Mouse (Mus musculus) kidney, embryonic 14.5 days (tissue): ENCODE results near the gene Celf3. TPM values are rescaled to one million over a fixed set of nuclear protein-coding genes. Genes with fewer than 3 reads are reported as not detected.

Source experiments
- ATAC-seq: fragments of 200-750 bp; cut with Nextera tagmentation; 2 replicates; pipeline ENCODE4 v1.8.0; 2017; ENCODE audit warnings: moderate number of reproducible peaks, mild to moderate bottlenecking, moderate TSS enrichment, moderate library complexity; ENCODE audit not compliant: low FRiP score, low TSS enrichment
- H3K27ac ChIP-seq: fragments of 300-500 bp; sonication (generic); 2 replicates; pipeline ENCODE4 v1.5.1; 2014; ENCODE audit warnings: low read depth, mild to moderate bottlenecking, low read length, moderate library complexity, mixed read lengths
- H3K27me3 ChIP-seq: fragments of 300-500 bp; sonication (generic); 2 replicates; pipeline ENCODE4 v1.6.1; 2014; ENCODE audit warnings: mild to moderate bottlenecking, low read length; ENCODE audit not compliant: control insufficient read depth, insufficient read depth
- H3K36me3 ChIP-seq: fragments of 300-500 bp; sonication (generic); 2 replicates; pipeline ENCODE4 v1.6.1; 2014; ENCODE audit warnings: low read length, mixed read lengths; ENCODE audit not compliant: control insufficient read depth, insufficient read depth
- H3K4me1 ChIP-seq: fragments of 300-500 bp; sonication (generic); 2 replicates; pipeline ENCODE4 v1.6.1; 2014; ENCODE audit warnings: low read length, mixed read lengths; ENCODE audit not compliant: control insufficient read depth, insufficient read depth
- H3K4me2 ChIP-seq: fragments of 300-500 bp; sonication (generic); replicated peaks from 2 replicates; pipeline ENCODE4 v1.6.1; 2014; ENCODE audit warnings: low read depth, mild to moderate bottlenecking, low read length
- H3K4me3 ChIP-seq: fragments of 300-500 bp; sonication (generic); 2 replicates; pipeline ENCODE4 v1.5.1; 2014; ENCODE audit warnings: mild to moderate bottlenecking, low read length
- H3K9ac ChIP-seq: fragments of 300-500 bp; sonication (generic); 2 replicates; pipeline ENCODE4 v1.6.1; 2014; ENCODE audit warnings: low read depth, mild to moderate bottlenecking, low read length, moderate library complexity
- H3K9me3 ChIP-seq: fragments of 300-500 bp; sonication (generic); 2 replicates; pipeline ENCODE4 v1.6.1; 2016; ENCODE audit warnings: low read length; ENCODE audit not compliant: control insufficient read depth
- WGBS: fragments of 180-500 bp; shearing (Covaris S2); extraction: QIAGEN DNeasy Blood & Tissue Kit; methylation state at CpG from one replicate; pipeline ENCODE4 v1.1.7; 2014; 5-methylcytosine and 5-hydroxymethylcytosine counted together
- polyA plus RNA-seq: library from polyadenylated mRNA; unstranded; fragments of >200 nt; fragmentation: Nextera tagmentation; extraction: Ambion mirVana; gene quantifications from 2 replicates; pipeline ENCODE4 v1.2.1, GENCODE M21; 2014

Gene Celf3
- polyA plus RNA-seq, 1 experiment from 2014 or later = 0.34 TPM

DNA sequence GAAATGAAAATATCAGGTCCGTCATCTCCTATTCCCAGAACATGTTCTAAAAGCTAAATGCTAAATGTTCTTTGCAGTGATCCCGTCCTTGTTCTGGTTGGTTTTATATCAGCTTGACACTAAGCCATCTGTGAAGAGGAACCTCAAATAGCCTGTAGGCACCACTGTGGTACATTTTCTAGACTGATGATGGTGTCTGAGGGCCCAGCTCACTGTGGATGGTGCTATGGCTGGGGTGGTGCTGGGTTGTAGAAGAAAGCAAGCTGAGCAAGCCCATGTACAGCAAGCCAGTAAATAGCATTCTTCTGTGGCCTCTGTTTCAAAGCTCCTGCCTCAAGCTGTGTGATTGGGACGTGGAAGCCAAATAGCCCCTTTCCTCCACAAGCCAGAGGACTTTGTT lies 21.0 kb upstream of the Celf3 start:
- Histone ChIP-seq H3K27me3 (no peaks in the 10 kb centered on the region), H3K9ac (no peak overlapping the region), H3K36me3 (no peaks in the 10 kb centered on the region), H3K9me3 (no peaks in the 10 kb centered on the region), H3K4me3 (no peak overlapping the region; the same call in 1 of the 2 replicates), H3K4me2 (peak overlapping the region; percentile 44), H3K27ac (no peak overlapping the region), H3K4me1 (no peaks in the 10 kb centered on the region)
- ATAC-seq = no peak
- WGBS = 77% methylated on average over 3 of the region's 3 CpGs

DNA sequence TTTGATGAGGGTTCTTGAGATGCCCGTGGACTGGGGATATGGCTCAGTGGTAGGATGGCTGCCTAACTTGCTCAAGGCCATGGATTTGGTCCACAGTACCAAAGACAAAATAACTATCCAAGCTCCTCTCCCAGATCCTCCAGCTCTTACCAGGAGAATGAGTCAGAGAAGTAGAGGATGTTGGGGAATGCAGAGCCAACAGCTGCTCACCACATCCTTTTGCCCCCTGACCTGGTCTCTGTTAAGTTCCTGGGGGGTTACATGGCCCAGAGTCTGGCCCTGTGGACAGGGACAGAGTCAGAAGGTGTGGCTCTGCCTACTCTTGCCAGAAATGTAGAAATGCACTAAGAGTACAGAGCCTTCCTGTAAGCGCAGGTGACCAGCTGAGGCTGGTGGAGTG lies 18.3 kb upstream of the Celf3 start:
- WGBS = 91% methylated on average over 2 of the region's 2 CpGs
- Histone ChIP-seq H3K36me3 (no peaks in the 10 kb centered on the region), H3K9ac (no peak overlapping the region), H3K27ac (no peak overlapping the region), H3K27me3 (no peaks in the 10 kb centered on the region), H3K4me2 (no peak overlapping the region), H3K4me1 (no peaks in the 10 kb centered on the region), H3K4me3 (no peak overlapping the region), H3K9me3 (no peaks in the 10 kb centered on the region)
- no peak for ATAC-seq

DNA sequence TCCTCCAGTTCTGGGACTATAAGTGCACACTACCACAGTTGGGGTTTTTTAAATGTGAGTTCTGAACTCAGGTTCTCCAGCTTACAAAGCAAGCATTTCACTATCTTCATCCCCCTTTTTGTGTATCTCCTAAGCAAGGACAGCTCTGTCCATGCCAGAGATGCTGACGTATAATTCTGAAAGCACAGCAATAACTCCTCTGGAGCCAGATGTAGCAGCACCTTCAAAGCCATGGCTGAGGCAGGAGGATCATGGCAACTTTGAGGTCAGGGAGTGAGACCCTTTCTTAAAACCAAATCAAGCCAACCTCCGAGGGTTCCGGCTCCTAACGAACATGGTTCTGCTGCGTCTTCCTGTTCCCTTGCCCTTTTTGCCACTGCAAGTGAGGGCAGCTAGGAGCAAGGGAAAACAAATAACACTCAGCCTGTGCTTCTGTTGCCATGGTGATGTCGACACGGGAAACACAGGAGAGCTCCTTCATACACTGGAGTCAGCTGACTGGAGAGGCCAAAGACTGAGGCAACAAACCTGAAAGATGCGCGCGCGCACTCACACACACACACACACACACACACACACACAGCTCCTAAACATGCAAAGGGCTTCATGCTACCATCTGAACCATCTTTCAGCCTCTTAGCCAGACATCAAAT lies 14.0 kb upstream of the Celf3 start:
- no peaks in the 10 kb centered on the region for H3K36me3 ChIP-seq
- no peak overlapping the region for H3K4me2 ChIP-seq
- H3K4me3 ChIP-seq = no peak overlapping the region
- H3K27me3 ChIP-seq = no peaks in the 10 kb centered on the region
- H3K9ac ChIP-seq = no peak overlapping the region
- H3K9me3 ChIP-seq = no peaks in the 10 kb centered on the region
- 50% methylated on average over 11 of the region's 11 CpGs for WGBS
- no peak for ATAC-seq
- no peaks in the 10 kb centered on the region for H3K4me1 ChIP-seq
- no peak overlapping the region for H3K27ac ChIP-seq

DNA sequence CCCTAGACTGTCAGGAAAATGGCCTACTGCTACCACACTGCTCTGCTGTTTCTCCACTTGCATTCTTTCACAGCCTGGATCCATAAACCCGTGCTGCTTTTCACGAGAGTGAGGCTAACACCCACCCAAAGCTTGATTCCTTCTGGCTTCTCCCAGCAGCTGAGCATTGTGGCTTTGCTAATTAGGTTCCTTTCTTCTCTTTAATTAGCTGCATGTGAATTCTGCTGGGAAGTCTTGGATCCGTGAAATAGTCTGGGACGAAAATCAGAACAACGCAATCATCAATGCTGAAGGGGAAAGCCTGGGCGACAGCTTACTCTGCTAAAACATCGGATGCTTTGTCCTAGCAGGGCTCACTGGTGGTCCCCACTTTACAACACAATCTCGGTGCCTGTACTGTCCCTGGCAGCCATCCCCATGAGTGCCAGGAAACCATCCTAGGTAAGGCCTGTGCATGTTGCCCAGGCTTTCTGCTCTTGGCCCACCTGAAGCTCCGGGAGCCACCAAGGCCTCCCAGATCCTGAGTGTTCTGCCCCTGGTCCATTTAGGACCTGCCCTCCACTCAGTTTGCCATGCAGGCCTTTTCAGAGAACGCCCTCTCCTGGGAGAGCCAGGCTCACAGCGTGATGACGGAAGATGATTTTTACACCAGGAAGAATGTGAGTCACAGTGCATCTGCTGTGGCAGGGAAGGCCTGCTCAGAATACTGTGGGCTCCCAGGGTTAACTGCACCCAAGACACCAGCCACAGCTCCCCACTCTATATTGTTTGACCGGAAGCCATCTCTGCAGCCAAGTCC lies 12.3 kb upstream of the Celf3 start:
- Histone ChIP-seq H3K36me3 (no peaks in the 10 kb centered on the region), H3K9ac (no peak overlapping the region), H3K9me3 (no peaks in the 10 kb centered on the region), H3K27me3 (no peaks in the 10 kb centered on the region), H3K4me3 (no peak overlapping the region), H3K4me1 (no peaks in the 10 kb centered on the region), H3K4me2 (no peak overlapping the region), H3K27ac (no peak overlapping the region)
- ATAC-seq = no peak
- 63% methylated on average over 13 of the region's 13 CpGs for WGBS

DNA sequence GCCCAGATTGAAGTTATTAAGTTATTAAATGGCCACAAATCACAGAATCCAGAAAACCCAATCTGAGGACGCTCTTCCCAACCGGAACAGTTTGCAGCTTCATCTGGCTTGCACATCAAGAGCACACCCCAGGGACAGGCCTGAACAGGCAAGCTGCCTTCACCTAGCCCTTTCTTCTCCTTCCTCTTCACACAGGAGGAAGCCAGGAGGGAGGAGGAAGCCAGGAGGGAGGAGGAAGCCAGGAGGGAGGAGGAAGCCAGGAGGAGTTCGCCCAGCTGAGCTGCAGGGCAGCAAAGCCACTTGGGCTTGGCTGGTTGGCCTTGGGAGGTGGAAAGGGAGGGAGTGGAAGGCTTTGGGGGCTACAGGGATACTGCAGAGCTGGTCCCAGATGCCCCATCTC lies 9.2 kb upstream of the Celf3 start:
- Histone ChIP-seq H3K27ac (no peak overlapping the region), H3K4me1 (no peaks in the 10 kb centered on the region), H3K36me3 (no peaks in the 10 kb centered on the region), H3K9me3 (no peaks in the 10 kb centered on the region), H3K27me3 (no peaks in the 10 kb centered on the region), H3K4me3 (no peak overlapping the region), H3K4me2 (no peak overlapping the region), H3K9ac (no peak overlapping the region)
- no peak for ATAC-seq
- 49% methylated on average over 3 of the region's 3 CpGs for WGBS

DNA sequence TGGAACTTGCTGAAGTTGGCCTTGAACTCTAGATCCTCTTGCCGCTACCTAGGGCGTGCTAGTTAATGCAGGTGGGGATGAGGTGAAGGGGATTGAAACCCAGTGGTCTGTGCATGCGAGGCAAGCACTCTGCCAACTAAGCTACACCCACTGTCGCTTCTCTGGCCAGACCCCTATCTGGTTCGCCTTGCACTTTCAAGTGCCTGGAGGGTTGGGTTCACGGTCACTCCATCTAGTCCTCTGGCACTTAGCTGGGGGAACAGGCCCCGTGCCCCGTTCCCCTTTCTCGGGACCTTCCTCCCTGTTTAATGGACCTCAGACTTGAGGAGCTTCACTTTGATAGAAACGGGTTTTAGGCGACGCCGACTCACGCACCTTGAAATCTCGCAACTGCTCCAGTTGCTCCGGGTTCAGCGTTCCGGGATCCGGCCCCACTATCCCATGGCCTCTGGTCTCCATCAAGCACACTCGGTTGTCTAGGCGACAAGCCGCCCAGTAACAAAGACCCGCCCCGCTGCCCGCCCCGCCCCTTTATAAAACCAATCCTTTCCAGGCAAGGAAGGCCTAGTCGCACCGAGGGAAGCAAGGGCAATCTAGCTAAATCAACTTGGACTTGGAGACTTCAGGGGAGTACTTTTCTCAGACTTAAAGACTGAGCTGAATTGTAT lies 5.5 kb upstream of the Celf3 start:
- H3K4me2 ChIP-seq = peak overlapping the region; percentile 27
- peak; percentile 87 for ATAC-seq
- H3K4me1 ChIP-seq = no peaks in the 10 kb centered on the region
- no peaks in the 10 kb centered on the region for H3K27me3 ChIP-seq
- WGBS = 11% methylated on average over 28 of the region's 28 CpGs
- no peak overlapping the region for H3K4me3 ChIP-seq
- no peaks in the 10 kb centered on the region for H3K9me3 ChIP-seq
- no peak overlapping the region for H3K27ac ChIP-seq
- no peaks in the 10 kb centered on the region for H3K36me3 ChIP-seq
- no peak overlapping the region for H3K9ac ChIP-seq

DNA sequence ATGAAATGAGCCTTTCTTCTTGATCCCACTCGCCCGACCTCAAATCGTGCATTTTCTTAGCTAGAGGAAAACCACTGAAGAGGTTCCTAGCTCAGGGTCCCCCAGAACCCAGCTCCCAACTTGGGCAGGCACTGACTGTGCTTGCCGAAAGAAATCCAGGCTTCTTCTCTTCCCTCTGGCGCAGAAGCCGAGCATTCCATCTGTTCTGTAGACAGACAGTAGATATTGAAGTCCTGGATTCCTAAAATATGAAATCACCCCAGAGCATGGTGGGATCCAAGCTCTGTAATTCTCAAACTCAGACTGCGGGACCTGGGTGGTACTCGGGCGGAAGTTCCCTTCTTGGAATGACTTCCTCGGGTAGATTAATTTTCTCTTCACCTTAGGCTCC lies 5.0 kb upstream of the Celf3 start:
- no peak overlapping the region for H3K9ac ChIP-seq
- no peak overlapping the region for H3K4me3 ChIP-seq
- H3K27me3 ChIP-seq = 0 out of 2 replicates have a peak, but pooled peaks cover 3% of the 10 kb centered on the region
- no peaks in the 10 kb centered on the region for H3K4me1 ChIP-seq
- H3K4me2 ChIP-seq = no peak overlapping the region
- no peak overlapping the region for H3K27ac ChIP-seq
- no peaks in the 10 kb centered on the region for H3K36me3 ChIP-seq
- WGBS = 43% methylated on average over 10 of the region's 10 CpGs
- no peaks in the 10 kb centered on the region for H3K9me3 ChIP-seq
- ATAC-seq = no peak

DNA sequence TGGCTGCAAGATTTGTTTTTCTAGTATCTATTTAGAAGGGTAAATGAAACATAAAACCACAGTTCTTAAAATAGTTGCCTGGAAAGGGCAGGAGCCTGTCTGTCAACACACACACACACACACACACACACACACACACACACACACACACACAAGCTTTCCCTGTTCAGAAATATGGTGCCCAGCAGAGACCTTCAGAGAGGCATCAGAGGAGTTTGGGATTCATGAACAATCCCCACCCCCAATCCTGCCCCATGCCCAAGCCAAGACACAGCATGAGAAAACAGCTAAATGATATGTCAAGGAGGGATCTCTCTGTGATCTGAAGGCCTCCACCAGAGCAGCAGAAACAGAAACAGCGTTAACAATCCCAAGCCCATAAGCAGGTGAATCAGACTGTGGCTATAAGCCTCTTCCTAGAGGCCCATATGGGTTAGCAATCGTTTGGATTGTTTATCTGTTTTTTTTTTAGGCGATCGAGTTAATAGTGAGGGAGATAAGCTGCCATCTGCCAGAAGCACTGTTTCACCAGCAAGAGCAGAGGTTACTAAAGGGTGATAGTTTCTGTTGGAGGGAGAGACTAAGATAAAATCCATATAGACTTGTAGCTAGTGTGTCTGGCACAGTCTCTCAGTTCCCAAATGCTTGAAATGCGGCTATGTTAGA lies 4.4 kb upstream of the Celf3 start:
- H3K9me3 ChIP-seq = no peaks in the 10 kb centered on the region
- H3K36me3 ChIP-seq = no peaks in the 10 kb centered on the region
- no peak overlapping the region for H3K9ac ChIP-seq
- no peak overlapping the region for H3K27ac ChIP-seq
- ATAC-seq = no peak
- WGBS = 74% methylated on average over 5 of the region's 5 CpGs
- H3K4me3 ChIP-seq = no peak overlapping the region
- peaks cover 6% of the 10 kb centered on the region; the same call in 1 of the 2 replicates for H3K27me3 ChIP-seq
- no peaks in the 10 kb centered on the region for H3K4me1 ChIP-seq
- H3K4me2 ChIP-seq = no peak overlapping the region
